Mouse (Mus musculus) liver, embryonic 12.5 days (tissue): ENCODE data around the gene Exoc4. TPM values are rescaled to one million over a fixed set of nuclear protein-coding genes. Genes with fewer than 3 reads are reported as not detected.

Source experiments
- ATAC-seq: fragments of 200-750 bp; cut with Nextera tagmentation; 2 replicates; pipeline ENCODE4 v1.8.0; 2017; ENCODE audit warnings: moderate number of reproducible peaks, mild to moderate bottlenecking, moderate library complexity
- H3K27ac ChIP-seq: fragments of 300-500 bp; sonication (generic); 2 replicates; pipeline ENCODE4 v1.5.1; 2016; ENCODE audit warnings: mild to moderate bottlenecking
- H3K27me3 ChIP-seq: fragments of 300-500 bp; sonication (generic); replicated peaks from 2 replicates; pipeline ENCODE4 v1.6.1; 2016; ENCODE audit warnings: mild to moderate bottlenecking, moderate library complexity
- H3K36me3 ChIP-seq: fragments of 300-500 bp; sonication (generic); 2 replicates; pipeline ENCODE4 v1.6.1; 2016; ENCODE audit warnings: mild to moderate bottlenecking, moderate library complexity
- H3K4me1 ChIP-seq: fragments of 300-500 bp; sonication (generic); 2 replicates; pipeline ENCODE4 v1.6.1; 2016
- H3K4me2 ChIP-seq: fragments of 300-500 bp; sonication (generic); 2 replicates; pipeline ENCODE4 v1.6.1; 2016; ENCODE audit warnings: mild to moderate bottlenecking, moderate library complexity
- H3K4me3 ChIP-seq: fragments of 300-500 bp; sonication (generic); 2 replicates; pipeline ENCODE4 v1.5.1; 2016; ENCODE audit warnings: mild to moderate bottlenecking, moderate library complexity
- H3K9ac ChIP-seq: fragments of 300-500 bp; sonication (generic); 2 replicates; pipeline ENCODE4 v1.6.1; 2016; ENCODE audit warnings: mild to moderate bottlenecking, moderate library complexity
- H3K9me3 ChIP-seq: fragments of 300-500 bp; sonication (generic); replicated peaks from 2 replicates; pipeline ENCODE4 v1.6.1; 2016; ENCODE audit warnings: mild to moderate bottlenecking, moderate library complexity
- WGBS: fragments of 180-500 bp; shearing (Covaris S2); methylation state at CpG from one replicate; pipeline ENCODE4 v1.1.7; 2016; ENCODE audit not compliant: insufficient replicate concordance; 5-methylcytosine and 5-hydroxymethylcytosine counted together
- polyA plus RNA-seq: library from polyadenylated mRNA; unstranded; fragments of >200 nt; fragmentation: Nextera tagmentation; extraction: Ambion mirVana; gene quantifications from 2 replicates; pipeline ENCODE4 v1.2.1, GENCODE M21; 2016

Gene Exoc4
- polyA plus RNA-seq, 1 experiment from 2014 or later = 17.0 TPM

DNA sequence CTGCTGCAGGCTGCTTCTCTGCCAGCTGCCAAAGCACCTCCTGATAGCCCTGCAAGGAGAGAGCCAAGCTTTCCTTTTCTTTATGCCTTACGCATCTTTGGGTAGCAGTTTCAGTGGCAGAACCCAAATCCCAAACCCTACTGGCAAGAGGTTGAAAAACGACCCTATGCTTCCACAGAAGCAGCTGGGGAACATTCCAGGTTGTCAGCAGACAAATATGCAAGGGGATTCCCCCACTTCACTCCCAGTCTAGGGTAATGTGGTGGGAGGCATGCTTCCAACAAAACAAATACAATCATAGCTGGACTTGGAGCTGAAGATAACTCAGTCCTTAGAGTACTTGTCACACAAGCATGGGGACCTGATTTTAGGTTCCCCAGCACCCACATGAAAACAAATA, 643.3 kb downstream of the Exoc4 start:
- no peak overlapping the region for H3K4me2 ChIP-seq
- no peak overlapping the region for H3K4me3 ChIP-seq
- ATAC-seq = no peak
- H3K27me3 ChIP-seq = no peaks in the 10 kb centered on the region
- H3K4me1 ChIP-seq = no peaks in the 10 kb centered on the region
- no peaks in the 10 kb centered on the region for H3K36me3 ChIP-seq
- 48% methylated on average over 2 of the region's 2 CpGs for WGBS
- no peak overlapping the region for H3K9ac ChIP-seq
- H3K27ac ChIP-seq = no peak overlapping the region
- no peaks in the 10 kb centered on the region for H3K9me3 ChIP-seq

DNA sequence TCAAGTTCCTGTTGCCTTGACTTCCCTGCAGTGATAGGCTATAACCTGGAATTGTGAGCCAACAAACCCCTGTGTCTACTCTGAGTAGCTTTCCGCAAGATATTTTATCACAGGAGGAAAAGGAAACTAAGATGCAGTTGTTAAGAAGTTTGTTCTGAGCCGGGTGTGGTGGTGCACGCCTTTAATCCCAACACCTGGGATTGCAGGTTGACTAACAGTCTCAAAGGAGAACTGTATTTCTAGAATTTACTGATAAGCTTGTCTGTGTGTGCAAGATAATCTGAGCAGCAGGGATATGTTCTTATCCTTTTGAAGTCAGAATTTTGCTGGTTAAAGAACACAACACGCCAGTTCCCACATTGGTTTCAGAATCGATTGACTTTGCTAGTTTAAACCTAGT, 651.1 kb downstream of the Exoc4 start:
- no peak for ATAC-seq
- no peak overlapping the region for H3K4me3 ChIP-seq

DNA sequence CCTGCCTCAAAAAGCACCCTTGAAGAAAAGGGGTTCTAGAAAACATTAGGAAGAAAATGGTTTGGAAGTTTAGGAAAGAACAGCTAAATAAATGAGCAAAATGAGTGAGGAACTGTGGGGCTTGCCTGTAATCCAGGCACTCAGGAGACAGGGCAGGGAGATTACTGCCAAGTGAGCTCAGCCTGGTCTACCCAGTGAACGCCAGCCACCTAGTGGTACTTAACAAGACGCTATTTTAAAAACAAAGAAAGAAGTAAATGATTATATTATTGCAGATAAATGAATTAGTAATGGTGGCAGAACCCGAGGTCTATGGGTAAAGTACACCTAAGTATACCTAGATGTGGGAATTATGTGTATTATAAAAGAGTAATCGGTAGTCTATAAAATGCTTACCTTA, 651.7 kb downstream of the Exoc4 start:
- Histone ChIP-seq H3K4me3 (no peak overlapping the region), H3K27me3 (no peaks in the 10 kb centered on the region), H3K9ac (no peak overlapping the region), H3K4me2 (no peak overlapping the region), H3K9me3 (no peaks in the 10 kb centered on the region), H3K4me1 (peaks cover 4% of the 10 kb centered on the region; the same call in 1 of the 2 replicates), H3K36me3 (no peaks in the 10 kb centered on the region), H3K27ac (no peak overlapping the region)
- no peak for ATAC-seq
- 71% methylated on average over 4 of the region's 4 CpGs for WGBS

More for the DNA sequence above, 651.1 kb downstream of the Exoc4 start:
- no peaks in the 10 kb centered on the region for H3K27me3 ChIP-seq
- H3K4me2 ChIP-seq = no peak overlapping the region
- H3K27ac ChIP-seq = no peak overlapping the region
- H3K36me3 ChIP-seq = no peaks in the 10 kb centered on the region
- H3K4me1 ChIP-seq = peaks cover 4% of the 10 kb centered on the region; the same call in 1 of the 2 replicates
- 51% methylated on average over 5 of the region's 5 CpGs for WGBS
- no peak overlapping the region for H3K9ac ChIP-seq
- no peaks in the 10 kb centered on the region for H3K9me3 ChIP-seq

DNA sequence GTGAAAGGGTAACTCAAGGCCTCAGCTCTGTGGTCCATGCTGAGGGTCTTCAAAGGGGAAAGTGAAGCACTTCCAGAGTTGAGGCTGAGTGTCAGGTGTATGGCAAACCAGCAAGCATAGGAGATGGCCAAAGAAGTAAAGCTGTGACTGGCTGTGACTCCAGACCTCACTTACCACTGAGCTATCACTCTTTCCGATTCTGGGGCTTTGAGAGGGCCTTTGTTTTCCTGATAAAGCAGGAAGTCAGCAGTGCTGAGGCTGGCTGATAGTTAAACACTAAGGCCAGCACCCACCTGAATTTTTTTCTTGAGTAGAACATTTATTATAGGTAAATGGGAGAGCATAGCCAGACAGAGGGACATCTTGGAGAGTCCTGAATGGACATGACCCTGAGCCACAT, 656.2 kb downstream of the Exoc4 start:
- H3K27ac ChIP-seq = no peak overlapping the region
- H3K27me3 ChIP-seq = no peaks in the 10 kb centered on the region
- no peak overlapping the region for H3K4me3 ChIP-seq
- 9% methylated on average over 1 of the region's 1 CpGs for WGBS
- H3K36me3 ChIP-seq = no peaks in the 10 kb centered on the region
- no peak for ATAC-seq
- H3K9me3 ChIP-seq = no peaks in the 10 kb centered on the region
- no peak overlapping the region for H3K9ac ChIP-seq
- H3K4me1 ChIP-seq = 0 out of 2 replicates have a peak, but pooled peaks cover under 1% of the 10 kb centered on the region
- H3K4me2 ChIP-seq = no peak overlapping the region

DNA sequence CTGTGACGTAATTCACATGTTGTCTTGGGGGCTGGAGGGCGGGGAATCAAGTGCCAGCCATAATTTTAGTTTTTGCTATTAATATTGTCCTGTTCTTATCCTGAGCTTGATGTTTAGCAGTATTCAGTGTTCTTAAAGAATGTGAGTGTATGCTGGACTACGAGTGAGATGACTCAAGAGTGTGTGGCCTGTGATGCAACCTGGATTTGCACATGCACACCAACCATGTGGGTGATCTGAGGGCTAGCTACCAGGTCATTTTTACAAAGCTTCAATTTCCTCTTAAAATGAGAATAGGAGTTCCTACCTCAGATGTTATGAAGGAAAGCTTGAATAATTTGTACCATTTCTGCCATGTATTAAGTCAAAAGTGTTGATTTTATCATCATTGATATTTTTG, 661.8 kb downstream of the Exoc4 start:
- no peaks in the 10 kb centered on the region for H3K9me3 ChIP-seq
- H3K4me1 ChIP-seq = no peaks in the 10 kb centered on the region
- no peaks in the 10 kb centered on the region for H3K27me3 ChIP-seq
- no peak overlapping the region for H3K27ac ChIP-seq
- no peak overlapping the region for H3K4me2 ChIP-seq
- WGBS = 72% methylated on average over 3 of the region's 3 CpGs
- no peak overlapping the region for H3K4me3 ChIP-seq
- no peaks in the 10 kb centered on the region for H3K36me3 ChIP-seq
- no peak for ATAC-seq
- no peak overlapping the region for H3K9ac ChIP-seq

DNA sequence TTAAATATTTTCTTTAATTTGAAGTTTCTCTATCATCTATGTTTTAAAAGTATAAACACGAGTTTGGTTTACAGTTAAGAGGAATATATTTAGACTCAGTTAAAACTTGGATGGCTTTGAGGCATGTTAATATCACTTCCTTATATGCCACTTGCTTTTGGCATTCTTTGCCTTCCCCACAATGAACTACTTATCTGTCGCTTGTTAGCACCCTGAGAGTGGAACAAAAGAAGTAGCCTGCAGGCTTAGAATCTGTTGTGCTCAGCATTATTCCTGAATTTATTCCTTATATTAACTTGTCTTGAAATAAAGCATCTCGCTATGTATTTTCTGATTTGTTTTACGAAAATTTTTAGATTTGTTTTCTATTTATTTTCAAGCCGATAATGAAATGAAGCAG, 664.2 kb downstream of the Exoc4 start:
- Histone ChIP-seq H3K4me2 (no peak overlapping the region), H3K9ac (no peak overlapping the region), H3K36me3 (no peaks in the 10 kb centered on the region), H3K4me1 (no peaks in the 10 kb centered on the region), H3K9me3 (no peaks in the 10 kb centered on the region), H3K27me3 (no peaks in the 10 kb centered on the region), H3K4me3 (no peak overlapping the region), H3K27ac (no peak overlapping the region)
- no peak for ATAC-seq
- WGBS = 75% methylated on average over 5 of the region's 5 CpGs

DNA sequence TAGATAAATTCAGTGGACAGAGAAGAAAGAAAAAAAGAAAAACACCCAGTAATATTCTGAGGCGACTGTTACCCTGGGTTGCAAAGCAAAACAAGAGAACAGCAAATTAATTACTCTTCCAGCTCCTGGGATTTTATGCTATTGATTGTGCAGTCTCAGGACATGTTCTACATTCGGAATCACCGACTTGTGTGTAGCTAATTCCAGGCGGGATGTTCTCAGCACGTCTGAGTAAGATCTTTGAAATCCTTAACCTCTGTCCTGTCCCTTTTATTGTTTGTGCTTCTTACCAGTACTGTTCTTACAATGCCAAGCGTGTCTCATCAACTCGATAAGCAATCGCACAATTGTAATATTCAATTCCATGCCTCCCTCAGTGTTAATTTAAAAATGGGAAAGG, 664.6 kb downstream of the Exoc4 start:
- Histone ChIP-seq H3K9me3 (no peaks in the 10 kb centered on the region), H3K36me3 (no peaks in the 10 kb centered on the region), H3K4me3 (no peak overlapping the region), H3K4me1 (no peaks in the 10 kb centered on the region), H3K9ac (no peak overlapping the region), H3K4me2 (no peak overlapping the region), H3K27me3 (no peaks in the 10 kb centered on the region), H3K27ac (no peak overlapping the region)
- ATAC-seq = no peak
- WGBS = 85% methylated on average over 8 of the region's 8 CpGs

DNA sequence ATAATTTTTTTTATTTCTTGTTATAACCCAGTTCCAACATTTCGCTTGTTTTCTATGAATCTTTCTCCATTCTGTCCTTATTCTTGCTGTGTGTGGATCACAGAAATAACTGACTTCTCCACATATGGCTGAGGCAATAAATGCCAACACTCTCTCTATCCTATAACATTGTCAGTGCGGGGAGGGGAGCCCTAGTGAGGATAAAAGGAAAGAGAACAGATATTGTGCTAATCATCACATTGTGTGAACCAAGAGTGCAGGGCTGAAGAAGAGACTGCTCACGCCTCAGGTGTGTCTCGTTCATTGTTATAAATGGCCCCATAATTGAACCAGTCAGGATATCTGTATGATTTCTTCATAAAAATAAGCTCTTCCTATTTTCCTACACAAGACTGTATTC, 665.1 kb downstream of the Exoc4 start:
- 77% methylated on average over 4 of the region's 4 CpGs for WGBS
- Histone ChIP-seq H3K9ac (no peak overlapping the region), H3K4me1 (no peaks in the 10 kb centered on the region), H3K4me3 (no peak overlapping the region), H3K27me3 (no peaks in the 10 kb centered on the region), H3K27ac (no peak overlapping the region), H3K4me2 (no peak overlapping the region), H3K9me3 (no peaks in the 10 kb centered on the region), H3K36me3 (no peaks in the 10 kb centered on the region)
- no peak for ATAC-seq

DNA sequence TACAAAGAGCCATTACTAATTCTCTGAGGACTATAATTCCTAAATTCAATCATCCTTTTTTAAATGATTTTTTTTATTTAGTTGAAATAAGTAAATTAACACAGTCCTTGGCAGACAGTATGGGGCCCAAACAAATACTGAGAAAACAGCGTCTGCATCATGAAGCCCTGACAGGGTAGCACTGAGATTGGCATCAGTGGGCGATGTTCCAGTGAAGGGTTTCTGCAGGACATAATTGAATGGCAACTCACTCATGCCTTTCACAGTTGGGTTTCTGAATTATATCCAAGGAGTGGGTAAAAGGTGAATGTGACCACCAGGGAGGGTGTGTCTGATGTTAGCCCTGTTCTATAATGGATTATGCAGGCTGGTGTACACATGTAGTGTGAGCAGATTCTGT, 674.7 kb downstream of the Exoc4 start:
- Histone ChIP-seq H3K9me3 (no peaks in the 10 kb centered on the region), H3K9ac (no peak overlapping the region), H3K27ac (no peak overlapping the region), H3K4me1 (no peaks in the 10 kb centered on the region), H3K27me3 (no peaks in the 10 kb centered on the region), H3K4me3 (no peak overlapping the region), H3K36me3 (no peaks in the 10 kb centered on the region), H3K4me2 (no peak overlapping the region)
- 82% methylated on average over 2 of the region's 2 CpGs for WGBS
- no peak for ATAC-seq

DNA sequence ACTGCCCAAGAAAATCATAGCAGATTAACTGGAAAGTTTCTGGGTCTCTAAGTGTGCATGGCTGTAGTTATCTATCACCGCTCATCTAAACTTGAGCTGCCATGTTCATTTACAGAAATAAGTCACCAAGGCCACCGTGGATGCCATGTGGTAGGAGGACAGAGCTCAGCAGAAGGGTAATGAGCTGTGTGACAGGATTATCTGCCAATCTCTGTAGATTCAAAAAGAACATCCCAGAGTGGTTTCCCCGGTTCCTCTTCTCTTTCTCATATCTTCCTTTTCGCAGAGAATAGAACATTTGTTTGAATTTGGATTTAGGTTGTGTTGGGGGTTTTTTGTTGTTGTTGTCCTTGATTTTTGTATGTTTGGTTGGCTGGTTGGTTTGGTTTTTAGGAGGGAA, 676.0 kb downstream of the Exoc4 start:
- H3K27me3 ChIP-seq = no peaks in the 10 kb centered on the region
- H3K4me3 ChIP-seq = no peak overlapping the region
- no peaks in the 10 kb centered on the region for H3K9me3 ChIP-seq
- no peaks in the 10 kb centered on the region for H3K36me3 ChIP-seq
- no peaks in the 10 kb centered on the region for H3K4me1 ChIP-seq
- H3K4me2 ChIP-seq = no peak overlapping the region
- no peak overlapping the region for H3K27ac ChIP-seq
- H3K9ac ChIP-seq = no peak overlapping the region
- no peak for ATAC-seq
- WGBS = 74% methylated on average over 4 of the region's 4 CpGs

DNA sequence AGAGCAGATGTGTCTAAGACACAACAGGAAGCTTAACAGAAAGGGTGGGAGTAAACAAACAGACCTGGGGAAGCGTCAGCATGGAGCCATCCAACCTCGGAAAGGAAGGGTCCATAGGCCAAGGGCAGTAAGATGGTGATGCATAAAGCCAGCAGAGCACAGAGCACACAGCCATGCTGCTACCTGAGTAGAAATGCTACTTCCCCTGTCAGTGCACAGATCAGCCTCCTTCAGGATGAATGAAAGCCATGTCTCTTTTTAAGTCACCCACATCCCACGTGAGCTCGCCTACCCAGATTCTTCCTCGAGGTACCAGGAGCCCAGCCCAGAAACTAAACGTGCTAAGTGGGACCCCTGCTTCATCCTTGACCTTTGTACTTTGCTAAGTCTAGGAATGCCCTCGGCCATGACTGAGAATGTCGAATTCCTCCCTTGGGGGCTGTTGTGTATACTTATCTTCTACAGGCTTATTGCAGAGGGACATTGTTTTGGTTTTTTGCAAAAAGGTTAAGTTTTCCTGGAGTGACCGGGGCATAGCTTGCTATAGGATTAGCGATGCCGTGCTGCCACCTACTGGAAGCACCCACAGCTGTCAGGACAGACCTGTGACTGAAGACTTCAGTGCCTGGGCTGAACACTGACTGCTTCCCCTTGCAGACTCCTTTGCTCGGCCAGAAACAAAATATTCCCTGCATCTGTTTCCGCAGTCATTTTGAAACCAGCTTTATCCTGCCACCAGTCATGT, 680.6 kb downstream of the Exoc4 start:
- no peaks in the 10 kb centered on the region for H3K9me3 ChIP-seq
- H3K4me3 ChIP-seq = no peak overlapping the region
- H3K4me2 ChIP-seq = no peak overlapping the region
- no peak overlapping the region for H3K9ac ChIP-seq
- H3K27me3 ChIP-seq = no peaks in the 10 kb centered on the region
- H3K36me3 ChIP-seq = no peaks in the 10 kb centered on the region
- ATAC-seq = no peak
- no peak overlapping the region for H3K27ac ChIP-seq
- H3K4me1 ChIP-seq = no peaks in the 10 kb centered on the region
- WGBS = 22% methylated on average over 13 of the region's 13 CpGs

DNA sequence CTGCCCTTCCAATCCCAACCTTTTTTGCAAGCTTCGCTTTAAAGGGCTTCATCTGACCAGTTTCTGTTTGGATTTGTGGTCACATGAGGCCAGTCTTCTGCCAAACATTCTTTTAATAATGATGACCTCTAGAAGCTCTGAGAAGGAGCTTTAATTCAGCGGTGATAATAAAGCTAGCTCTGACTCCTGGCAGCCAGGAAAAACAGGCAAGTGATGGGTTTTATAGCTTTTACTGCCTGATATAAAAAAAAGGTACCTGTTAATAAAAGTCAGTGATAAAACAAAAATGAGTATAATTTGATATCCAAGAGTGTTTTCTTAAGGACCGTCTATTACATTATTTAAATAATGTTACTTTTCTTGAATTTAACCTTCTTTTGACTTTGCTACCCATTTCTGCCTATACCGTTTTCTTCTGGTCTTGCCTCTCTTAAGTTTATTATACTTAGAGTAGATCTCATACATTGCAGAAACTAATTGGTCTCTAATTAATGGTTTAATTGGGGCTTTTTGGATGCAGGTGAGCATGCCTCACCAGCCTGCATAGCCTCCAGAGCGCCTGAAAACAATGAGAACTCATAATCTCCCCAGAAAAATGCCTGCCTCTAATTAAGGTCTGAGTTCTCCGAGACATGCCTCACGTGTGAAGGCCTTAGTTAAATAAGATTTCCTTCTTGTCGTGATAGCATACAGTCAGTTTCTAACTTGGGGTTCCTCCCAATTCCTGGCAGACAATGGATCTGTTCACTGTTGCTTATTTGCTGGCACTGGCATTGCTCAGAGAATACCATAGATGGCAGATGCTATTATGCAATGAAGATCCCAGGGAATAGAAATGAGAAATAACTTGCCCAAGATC, 681.4 kb downstream of the Exoc4 start:
- Histone ChIP-seq H3K9ac (no peak overlapping the region), H3K4me1 (no peaks in the 10 kb centered on the region), H3K9me3 (no peaks in the 10 kb centered on the region), H3K27ac (no peak overlapping the region), H3K27me3 (no peaks in the 10 kb centered on the region), H3K4me2 (no peak overlapping the region), H3K4me3 (no peak overlapping the region), H3K36me3 (no peaks in the 10 kb centered on the region)
- WGBS = 64% methylated on average over 8 of the region's 8 CpGs
- ATAC-seq = no peak
